22 mouse cellular contexts compared by ENCODE assay signal in the genomic region with DNA sequence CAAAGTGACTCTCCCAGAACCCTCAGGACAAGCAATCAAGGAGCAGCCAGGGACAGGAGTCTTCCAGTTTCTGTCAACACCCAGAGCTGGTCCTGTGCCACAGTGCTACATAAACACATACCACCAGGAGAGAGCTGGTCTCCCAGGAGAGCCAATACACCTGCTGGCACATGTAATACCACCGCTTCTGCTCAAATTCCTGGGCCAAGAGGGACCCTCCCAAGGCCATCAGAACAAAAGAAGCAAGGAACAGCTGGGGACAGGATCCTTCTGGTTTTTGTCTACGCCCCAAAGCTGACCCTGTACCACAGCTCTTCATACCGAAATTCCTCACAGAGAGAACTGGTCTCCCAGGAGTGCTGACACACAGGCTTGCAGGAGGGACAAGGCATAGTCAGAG.
"Had no signal": no experiment of that assay in that cellular context is flagged by ENCODE, and none has a peak within 500 bp of the region (broad histone marks: within the 10 kb centered on the region; RNA-seq: fewer than 3 reads in every experiment).

No protein-coding gene starts in this region.

- H3K36me3 ChIP-seq: liver, embryonic 12.5 days; liver, embryonic 15.5 days; lung, embryonic 15.5 days; midbrain, embryonic 10.5 days; midbrain, embryonic 15.5 days; neural tube, embryonic 12.5 days; neural tube, embryonic 15.5 days had no signal

- ATAC-seq: liver, embryonic 12.5 days; midbrain, embryonic 15.5 days had no signal

- H3K27ac ChIP-seq: liver, embryonic 12.5 days; liver, embryonic 15.5 days; midbrain, embryonic 10.5 days; midbrain, embryonic 15.5 days; neural tube, embryonic 12.5 days; neural tube, embryonic 15.5 days; stomach, postnatal 0 days had no signal

- DNase-seq: kidney, adult 9 months; kidney, postnatal 14 days; kidney, postnatal 4 days; liver; lung, adult 18-20 months; lung, postnatal 10 days; lung, postnatal 36 days; right cerebral cortex, adult 18-20 months; right cerebral cortex, postnatal 14 days; right cerebral cortex, postnatal 4 days; thymus, adult 2 months; thymus, postnatal 14 days; thymus, postnatal 4 days had no signal

- H3K4me2 ChIP-seq: liver, embryonic 12.5 days; liver, embryonic 15.5 days; lung, embryonic 15.5 days; midbrain, embryonic 15.5 days; neural tube, embryonic 12.5 days; neural tube, embryonic 15.5 days had no signal

- H3K27me3 ChIP-seq: liver, embryonic 12.5 days; liver, embryonic 15.5 days; lung, embryonic 15.5 days; megakaryocyte, embryonic 14.5 days; midbrain, embryonic 15.5 days; neural tube, embryonic 12.5 days; neural tube, embryonic 15.5 days had no signal

- H3K4me1 ChIP-seq: liver, embryonic 12.5 days; liver, embryonic 15.5 days; megakaryocyte, embryonic 14.5 days; midbrain, embryonic 10.5 days; midbrain, embryonic 15.5 days; neural tube, embryonic 12.5 days; neural tube, embryonic 15.5 days had no signal

- H3K9ac ChIP-seq: liver, embryonic 12.5 days; liver, embryonic 15.5 days; lung, embryonic 15.5 days; midbrain, embryonic 15.5 days; neural tube, embryonic 12.5 days; neural tube, embryonic 15.5 days had no signal

- H3K9me3 ChIP-seq: liver, embryonic 12.5 days; liver, embryonic 15.5 days; lung, embryonic 15.5 days; megakaryocyte, embryonic 14.5 days; midbrain, embryonic 10.5 days; midbrain, embryonic 15.5 days; neural tube, embryonic 12.5 days; neural tube, embryonic 15.5 days had no signal

- H3K4me3 ChIP-seq: liver, embryonic 12.5 days; liver, embryonic 15.5 days; lung, embryonic 15.5 days; megakaryocyte, embryonic 14.5 days; midbrain, embryonic 10.5 days; midbrain, embryonic 15.5 days; neural tube, embryonic 12.5 days; neural tube, embryonic 15.5 days had no signal
